Mouse (Mus musculus) kidney, postnatal 25 days (tissue): ENCODE results near the gene Apba3.

Source experiments
- DNase-seq, 2 experiments: peaks; one replicate each; pipeline ENCODE4 v3.0.0; 2021; ENCODE audit warnings: mixed read lengths in 2 of 2

Apba3 gene

GRCm38 (mm10) chr10:81290698-81291460 lies 24.1 kb downstream of the Apba3 start:
- DNase-seq = peak; percentile 48 to 85

GRCm38 (mm10) chr10:81291511-81292104 lies 24.8 kb downstream of the Apba3 start, which contains the start of gene Tjp3:
Tjp3 (minus strand) TSS chr10:81291581.
- DNase-seq = peak in 1 of 2 experiments; percentile 45

GRCm38 (mm10) chr10:81292554-81293333 lies 26.0 kb downstream of the Apba3 start, which contains the start of gene Pip5k1c:
Pip5k1c (plus strand) TSS chr10:81292963.
- peak; percentile 99 to 100 for DNase-seq

GRCm38 (mm10) chr10:81293334-81294030 lies 26.7 kb downstream of the Apba3 start:
- no peak for DNase-seq

- no peak for DNase-seq
These were observed 27.7 kb downstream of the Apba3 start for GRCm38 (mm10) chr10:81294442-81294841.

GRCm38 (mm10) chr10:81295185-81295584 lies 28.4 kb downstream of the Apba3 start:
- no peak for DNase-seq

GRCm38 (mm10) chr10:81297246-81297645 lies 30.5 kb downstream of the Apba3 start:
- DNase-seq = no peak

GRCm38 (mm10) chr10:81297845-81298244 lies 31.1 kb downstream of the Apba3 start:
- peak; percentile 68 to 90 for DNase-seq

- peak in 1 of 2 experiments; percentile 46 for DNase-seq
These were observed 31.8 kb downstream of the Apba3 start for GRCm38 (mm10) chr10:81298369-81299100.

- peak; percentile 76 to 90 for DNase-seq
These were observed 33.0 kb downstream of the Apba3 start for GRCm38 (mm10) chr10:81299585-81300351.

- DNase-seq = peak; percentile 69 to 90
These were observed 33.7 kb downstream of the Apba3 start for GRCm38 (mm10) chr10:81300352-81300907.

- DNase-seq = no peak
These were observed 34.6 kb downstream of the Apba3 start for GRCm38 (mm10) chr10:81301321-81301720.

- no peak for DNase-seq
These were observed 35.5 kb downstream of the Apba3 start for GRCm38 (mm10) chr10:81302288-81302687.

GRCm38 (mm10) chr10:81302781-81303218 lies 36.0 kb downstream of the Apba3 start:
- peak; percentile 47 to 64 for DNase-seq

GRCm38 (mm10) chr10:81303258-81303657 lies 36.5 kb downstream of the Apba3 start:
- DNase-seq = peak in 1 of 2 experiments; percentile 42

GRCm38 (mm10) chr10:81303761-81304160 lies 37.0 kb downstream of the Apba3 start:
- DNase-seq = no peak

- peak in 1 of 2 experiments; percentile 54 for DNase-seq
These were observed 38.0 kb downstream of the Apba3 start for GRCm38 (mm10) chr10:81304597-81305238.

- no peak for DNase-seq
These were observed 38.9 kb downstream of the Apba3 start for GRCm38 (mm10) chr10:81305663-81306062.

- no peak for DNase-seq
These were observed 39.5 kb downstream of the Apba3 start for GRCm38 (mm10) chr10:81306173-81306668.
